Mouse (Mus musculus): ENCODE data around the gene Adgre5. TPM values are rescaled to one million over a fixed set of nuclear protein-coding genes. Genes with fewer than 3 reads are reported as not detected.

Gene Adgre5
- polyA plus RNA-seq, 1 experiment from 2014 or later, result 35.4 TPM

DNA sequence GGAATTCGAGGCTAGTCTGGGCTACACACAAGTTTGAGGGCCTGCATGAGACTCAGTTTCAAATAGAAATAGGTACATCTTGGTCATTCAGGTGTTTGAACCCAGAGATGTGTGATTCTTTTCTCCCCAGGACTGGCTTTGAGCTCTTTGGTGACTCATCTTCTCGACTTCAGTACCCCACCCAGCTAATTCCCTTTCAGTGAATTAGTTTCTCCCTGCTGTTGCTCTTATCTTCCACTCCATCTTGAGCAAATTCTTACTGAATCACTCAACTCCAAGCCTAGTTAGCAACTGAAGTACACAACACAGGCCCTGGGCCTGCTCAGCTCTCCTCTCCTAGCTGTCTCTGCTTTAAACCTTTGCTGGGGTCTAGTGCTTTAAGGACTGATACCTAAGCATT, 24.6 kb downstream of the Adgre5 start:
- H3K4me2 ChIP-seq, result peak overlapping the region; percentile 82
- 68% methylated on average over 2 of the region's 2 CpGs for WGBS
- peak overlapping the region; percentile 96 for H3K4me3 ChIP-seq (replicated peaks)

DNA sequence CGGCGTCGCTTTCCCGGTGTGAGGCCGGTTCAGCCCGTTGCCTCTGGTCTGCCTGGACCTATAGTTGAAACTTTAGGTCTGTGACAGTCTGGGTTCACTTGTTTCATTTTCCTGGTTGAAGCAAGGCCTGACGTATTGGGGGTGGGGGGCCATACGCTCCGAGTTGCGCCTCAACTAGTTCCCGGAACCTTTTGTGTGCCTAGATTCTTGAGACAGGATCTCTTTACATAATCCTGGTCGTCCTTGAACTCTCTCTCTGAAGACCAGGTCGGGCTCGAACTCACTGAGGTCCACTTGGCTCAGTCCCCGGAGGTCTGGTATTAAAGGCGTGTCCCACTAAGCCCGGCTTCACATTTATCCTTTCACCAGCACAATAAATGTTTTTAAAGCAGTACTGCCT, 25.4 kb downstream of the Adgre5 start:
- Histone ChIP-seq H3K9me3 (replicated peaks) (no peaks in the 10 kb centered on the region), H3K4me3 (replicated peaks) (peak overlapping the region; percentile 96), H3K4me2 (peak overlapping the region; percentile 82), H3K9ac (peak overlapping the region; percentile 87), H3K27me3 (no peaks in the 10 kb centered on the region), H3K4me1 (peaks cover 20% of the 10 kb centered on the region), H3K27ac (peak overlapping the region; percentile 96), H3K36me3 (peaks cover 21% of the 10 kb centered on the region)
- 1% methylated on average over 17 of the region's 17 CpGs for WGBS
- no peak for ATAC-seq (replicated peaks; ENCODE audit: low FRiP score)

More for the DNA sequence above, 24.6 kb downstream of the Adgre5 start:
- peaks cover 29% of the 10 kb centered on the region for H3K36me3 ChIP-seq
- H3K9me3 ChIP-seq (replicated peaks), result no peaks in the 10 kb centered on the region
- H3K9ac ChIP-seq, result 0 out of 2 replicates have a peak overlapping the region, but pooled peaks have one; percentile 21
- H3K27me3 ChIP-seq, result no peaks in the 10 kb centered on the region
- H3K4me1 ChIP-seq, result peaks cover 20% of the 10 kb centered on the region
- no peak for ATAC-seq (replicated peaks; ENCODE audit: low FRiP score)
- H3K27ac ChIP-seq, result no peak overlapping the region

DNA sequence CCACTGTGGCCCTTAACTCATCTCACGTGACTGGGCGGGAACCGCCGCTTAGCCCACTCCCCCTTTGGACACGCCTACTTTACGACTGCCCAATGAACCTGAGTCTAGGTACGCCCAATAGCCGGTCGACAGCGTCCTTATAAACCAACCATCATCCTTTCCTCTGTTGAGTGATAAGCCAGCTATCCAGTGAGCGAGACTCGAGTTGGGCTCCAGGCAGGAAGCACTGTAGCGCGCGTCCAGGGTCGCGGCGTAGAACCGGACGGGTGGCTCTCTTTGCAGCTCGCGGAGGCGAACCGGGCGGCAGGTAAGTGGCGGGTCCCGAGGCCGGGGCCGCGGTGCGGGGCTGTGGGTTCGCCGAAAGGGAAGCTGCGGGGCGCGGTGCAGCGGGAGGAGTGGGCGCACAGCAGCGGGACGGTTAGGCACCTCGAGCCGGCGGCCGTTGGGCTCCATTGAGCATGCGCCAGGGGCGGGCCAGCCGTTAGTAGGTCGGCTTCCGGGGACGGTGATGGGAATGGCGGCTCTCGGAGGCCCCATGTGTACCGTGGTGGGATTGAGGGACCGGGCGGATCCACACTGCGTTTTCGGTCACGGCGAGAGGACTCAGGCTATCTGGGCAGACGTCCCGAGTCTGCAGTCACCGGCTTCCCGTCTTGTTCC, 26.0 kb downstream of the Adgre5 start, which contains the start of gene Ddx39:
Gene Ddx39 (plus strand): TSS at position 147 of the 660 bp plus-strand sequence.
- H3K9me3 ChIP-seq (replicated peaks), result no peaks in the 10 kb centered on the region
- peak within 1 kb of the TSS; percentile 96 for H3K4me3 ChIP-seq (replicated peaks)
- ATAC-seq (replicated peaks; ENCODE audit: low FRiP score), result peak; percentile 100
- peak within 1 kb of the TSS; percentile 82 for H3K4me2 ChIP-seq
- H3K27me3 ChIP-seq, result no peaks in the 10 kb centered on the region
- peak within 1 kb of the TSS; percentile 87 for H3K9ac ChIP-seq
- WGBS, result under 1% methylated on average over 63 of the region's 63 CpGs
- H3K27ac ChIP-seq, result peak within 1 kb of the TSS; percentile 96
- peaks cover 15% of the 10 kb centered on the region for H3K36me3 ChIP-seq
- peaks cover 20% of the 10 kb centered on the region for H3K4me1 ChIP-seq

DNA sequence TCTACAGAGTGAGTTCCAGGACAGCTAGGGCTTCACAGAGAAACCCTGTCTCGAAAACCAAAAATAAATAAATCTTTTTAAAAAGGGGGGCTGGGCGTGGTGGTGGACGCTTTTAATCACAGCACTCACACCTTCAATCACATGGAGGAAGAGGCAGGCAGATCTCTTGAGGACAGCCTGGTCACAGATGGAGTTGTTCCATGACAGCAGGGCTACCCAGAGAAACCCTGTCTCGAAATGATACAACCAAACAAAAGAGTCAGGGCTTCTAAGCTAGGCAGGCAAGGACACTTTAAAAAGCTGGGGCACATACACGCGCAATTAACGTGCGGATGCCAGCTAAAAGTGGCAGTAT, 26.5 kb downstream of the Adgre5 start:
- peaks cover 20% of the 10 kb centered on the region for H3K4me1 ChIP-seq
- 17% methylated on average over 8 of the region's 8 CpGs for WGBS
- no peak for ATAC-seq (replicated peaks; ENCODE audit: low FRiP score)
- peaks cover 9% of the 10 kb centered on the region for H3K36me3 ChIP-seq
- H3K4me2 ChIP-seq, result peak overlapping the region; percentile 82
- H3K4me3 ChIP-seq (replicated peaks), result peak overlapping the region; percentile 96
- H3K27me3 ChIP-seq, result no peaks in the 10 kb centered on the region
- H3K9ac ChIP-seq, result 0 out of 2 replicates have a peak overlapping the region, but pooled peaks have one; percentile 26
- peak overlapping the region; percentile 67; the same call in 1 of the 2 replicates for H3K27ac ChIP-seq
- H3K9me3 ChIP-seq (replicated peaks), result no peaks in the 10 kb centered on the region

DNA sequence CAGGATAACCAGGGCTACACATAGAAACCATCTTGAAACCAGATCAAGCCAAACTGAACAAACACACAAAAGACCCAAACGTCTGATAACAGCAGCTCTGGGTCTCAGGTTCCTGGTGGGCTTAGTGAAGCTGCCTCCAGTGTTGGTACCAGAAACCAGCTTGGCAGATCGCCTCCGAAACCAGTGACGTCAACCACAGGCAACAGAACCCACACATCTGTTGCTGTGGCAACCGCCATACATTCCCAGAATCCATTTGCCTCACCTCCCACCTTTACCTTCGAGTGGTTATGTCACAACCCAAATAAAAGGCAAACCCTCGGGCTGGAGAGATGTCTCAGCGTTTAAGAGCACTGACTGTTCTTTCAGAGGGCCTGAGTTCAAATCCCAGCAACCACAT, 33.6 kb downstream of the Adgre5 start:
- 79% methylated on average over 8 of the region's 8 CpGs for WGBS
- no peak for ATAC-seq (replicated peaks; ENCODE audit: low FRiP score)
- H3K4me1 ChIP-seq, result no peaks in the 10 kb centered on the region

DNA sequence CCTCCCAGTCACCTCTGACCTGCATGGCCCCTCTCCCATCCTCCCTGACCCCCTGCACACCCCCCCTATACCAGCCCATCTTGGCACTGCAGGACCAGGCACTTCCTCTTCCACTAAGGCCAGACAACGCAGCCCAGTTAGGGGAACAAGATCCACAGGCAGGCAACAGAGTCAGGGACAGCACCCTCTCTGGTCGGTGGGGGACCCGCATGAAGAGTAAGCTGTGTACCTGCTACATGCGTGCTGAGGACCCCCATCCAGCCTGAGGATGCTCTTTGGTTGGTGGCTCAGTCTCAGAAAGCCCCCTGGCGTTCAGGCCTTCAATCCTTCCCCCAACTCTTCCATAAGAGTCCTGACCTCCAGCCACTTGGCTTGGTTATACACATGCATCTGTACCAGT, 34.7 kb downstream of the Adgre5 start:
- H3K27ac ChIP-seq, result no peak overlapping the region
- H3K4me3 ChIP-seq (replicated peaks), result no peak overlapping the region
- no peaks in the 10 kb centered on the region for H3K36me3 ChIP-seq
- H3K9ac ChIP-seq, result no peak overlapping the region
- no peaks in the 10 kb centered on the region for H3K4me1 ChIP-seq
- no peaks in the 10 kb centered on the region for H3K9me3 ChIP-seq (replicated peaks)
- H3K4me2 ChIP-seq, result no peak overlapping the region
- WGBS, result 62% methylated on average over 5 of the region's 5 CpGs
- ATAC-seq (replicated peaks; ENCODE audit: low FRiP score), result no peak
- no peaks in the 10 kb centered on the region for H3K27me3 ChIP-seq

More for the DNA sequence above, 33.6 kb downstream of the Adgre5 start:
- Histone ChIP-seq H3K36me3 (no peaks in the 10 kb centered on the region), H3K27me3 (no peaks in the 10 kb centered on the region), H3K27ac (no peak overlapping the region), H3K9me3 (replicated peaks) (no peaks in the 10 kb centered on the region), H3K4me2 (no peak overlapping the region), H3K9ac (no peak overlapping the region), H3K4me3 (replicated peaks) (no peak overlapping the region)

DNA sequence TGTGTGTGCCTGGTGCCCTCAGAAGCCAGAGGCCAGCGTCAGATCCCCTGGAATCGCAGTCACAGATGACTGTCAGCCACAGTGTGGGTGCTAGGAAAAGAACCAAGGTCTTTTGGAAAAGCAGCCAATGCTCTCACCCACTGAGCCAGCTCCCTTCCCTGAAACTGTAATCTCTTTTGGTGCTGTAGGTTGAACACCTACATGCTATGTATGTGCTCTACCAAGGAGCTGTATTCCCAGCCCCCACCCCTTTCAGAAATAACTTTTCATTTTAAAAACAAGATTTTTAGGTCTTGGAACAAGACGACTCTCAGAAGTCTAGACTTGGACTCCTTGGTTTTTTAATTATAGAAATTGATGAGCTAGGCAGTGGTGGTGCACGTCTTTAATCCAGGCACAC, 37.7 kb downstream of the Adgre5 start:
- ATAC-seq (replicated peaks; ENCODE audit: low FRiP score), result no peak
- Histone ChIP-seq H3K4me1 (peaks cover 18% of the 10 kb centered on the region), H3K9ac (no peak overlapping the region), H3K4me3 (replicated peaks) (no peak overlapping the region), H3K27ac (no peak overlapping the region), H3K27me3 (no peaks in the 10 kb centered on the region), H3K9me3 (replicated peaks) (no peaks in the 10 kb centered on the region), H3K4me2 (no peak overlapping the region), H3K36me3 (no peaks in the 10 kb centered on the region)
- WGBS, result 86% methylated on average over 4 of the region's 4 CpGs

DNA sequence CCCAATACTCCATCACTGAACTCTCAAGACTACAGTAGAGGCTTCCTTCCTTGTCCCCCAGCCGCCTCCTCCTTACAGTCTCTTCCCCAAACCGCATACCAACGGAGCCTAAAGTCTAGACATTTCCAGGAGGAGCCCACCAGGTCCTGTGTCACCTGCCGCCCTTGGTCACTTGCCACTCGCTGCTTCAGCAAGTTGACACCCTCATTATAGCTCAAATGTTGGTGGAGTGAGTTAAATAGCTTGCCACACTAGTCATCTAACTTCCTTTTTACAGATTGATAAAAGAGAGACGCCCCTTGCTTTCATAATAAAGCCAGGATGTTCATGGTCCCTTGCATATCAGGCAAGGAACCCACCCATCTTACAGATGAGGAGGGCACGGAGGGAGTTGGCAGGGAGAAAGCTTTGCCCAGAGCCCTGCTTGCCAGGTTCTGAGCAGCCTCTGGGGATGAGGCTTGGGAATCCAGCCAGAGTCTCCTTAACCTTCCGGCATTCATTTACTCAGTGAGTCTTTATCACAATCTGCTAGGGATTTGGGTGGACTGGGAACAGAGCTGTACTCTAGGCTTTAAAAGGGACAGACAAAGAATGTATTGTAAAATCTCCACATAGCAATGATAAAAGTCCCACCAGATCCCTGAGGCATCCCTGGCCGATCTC, 40.6 kb downstream of the Adgre5 start:
- 76% methylated on average over 9 of the region's 9 CpGs for WGBS

DNA sequence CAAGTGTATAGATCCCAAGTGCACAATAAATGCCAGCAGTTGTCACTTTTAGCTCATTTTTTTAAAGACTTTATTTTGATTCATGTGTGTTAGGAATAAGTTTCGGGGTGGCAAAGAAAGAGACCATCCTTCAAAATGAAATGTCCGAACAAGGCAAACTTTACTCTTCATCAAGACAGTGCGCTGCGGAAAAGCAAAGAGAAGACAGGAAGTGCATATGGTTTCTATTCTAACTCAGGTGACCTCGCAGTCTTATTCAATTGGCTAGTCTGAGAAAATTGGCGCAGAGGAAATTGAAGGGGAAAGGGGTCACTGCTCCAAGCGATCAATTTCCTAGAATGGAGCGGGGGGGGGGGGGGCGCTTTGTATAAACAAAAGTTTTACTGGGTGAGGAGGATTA, 41.6 kb downstream of the Adgre5 start:
- H3K27ac ChIP-seq, result peak overlapping the region; percentile 89
- H3K9ac ChIP-seq, result peak overlapping the region; percentile 86
- peaks cover 56% of the 10 kb centered on the region for H3K4me1 ChIP-seq
- H3K4me2 ChIP-seq, result peak overlapping the region; percentile 76
- peak overlapping the region; percentile 74 for H3K4me3 ChIP-seq (replicated peaks)
- H3K9me3 ChIP-seq (replicated peaks), result no peaks in the 10 kb centered on the region
- H3K36me3 ChIP-seq, result no peaks in the 10 kb centered on the region
- ATAC-seq (replicated peaks; ENCODE audit: low FRiP score), result no peak
- H3K27me3 ChIP-seq, result no peaks in the 10 kb centered on the region
- WGBS, result 10% methylated on average over 9 of the region's 9 CpGs

More for the DNA sequence above, 40.6 kb downstream of the Adgre5 start:
- Histone ChIP-seq H3K4me1 (peaks cover 46% of the 10 kb centered on the region), H3K9ac (no peak overlapping the region), H3K9me3 (replicated peaks) (no peaks in the 10 kb centered on the region), H3K4me2 (peak overlapping the region; percentile 76; the same call in 1 of the 2 replicates), H3K4me3 (replicated peaks) (no peak overlapping the region), H3K27me3 (no peaks in the 10 kb centered on the region), H3K36me3 (no peaks in the 10 kb centered on the region), H3K27ac (peak overlapping the region; percentile 32; the same call in 1 of the 2 replicates)
- ATAC-seq (replicated peaks; ENCODE audit: low FRiP score), result no peak

DNA sequence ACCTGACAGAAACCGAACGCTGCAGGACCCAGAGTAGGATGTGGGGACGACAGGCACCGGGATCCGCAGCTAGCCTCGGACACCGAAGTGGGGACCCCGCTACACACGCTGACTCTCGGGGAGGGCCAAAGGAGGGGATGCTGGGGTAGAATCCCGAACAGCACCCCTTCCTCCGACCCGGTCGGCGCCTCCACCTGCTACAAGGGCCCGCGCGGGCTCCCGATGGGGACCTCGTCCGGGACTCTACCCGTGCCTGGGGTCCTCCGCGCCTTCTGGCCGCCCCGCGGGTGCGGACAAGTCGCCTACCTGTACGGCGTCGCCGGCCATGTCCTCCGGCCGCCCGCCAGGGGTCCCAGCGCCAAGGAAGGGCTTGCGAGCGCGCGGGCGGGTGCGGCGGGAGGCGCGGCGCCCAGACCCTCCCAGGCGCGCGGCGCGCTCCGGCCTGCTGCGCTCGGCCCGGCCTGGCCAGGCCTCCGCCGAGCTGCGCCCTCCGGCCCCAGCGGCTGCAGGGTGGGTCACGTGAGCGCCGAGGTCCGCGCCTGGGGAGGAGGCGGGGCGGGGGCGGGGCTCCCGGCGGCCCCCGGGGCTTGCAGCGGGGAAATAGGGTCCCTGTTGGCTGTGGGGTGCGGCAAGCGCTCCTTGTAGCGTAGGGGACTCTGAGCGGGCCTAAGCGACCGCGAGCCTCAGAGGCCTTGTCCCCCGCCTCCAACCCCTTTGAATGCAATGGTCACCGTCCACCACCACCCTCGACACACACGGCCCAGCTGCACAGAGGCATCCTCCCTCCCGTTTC, 42.3 kb downstream of the Adgre5 start, which contains the start of gene Pkn1:
Gene Pkn1 (minus strand): TSS at position 519 of the 793 bp plus-strand sequence.
- Histone ChIP-seq H3K36me3 (no peaks in the 10 kb centered on the region), H3K27me3 (no peaks in the 10 kb centered on the region), H3K27ac (peak within 1 kb of the TSS; percentile 89), H3K4me2 (peak within 1 kb of the TSS; percentile 76), H3K9ac (peak within 1 kb of the TSS; percentile 86), H3K4me3 (replicated peaks) (peak within 1 kb of the TSS; percentile 74), H3K4me1 (peaks cover 63% of the 10 kb centered on the region), H3K9me3 (replicated peaks) (no peaks in the 10 kb centered on the region)
- WGBS, result under 1% methylated on average over 84 of the region's 85 CpGs
- peak; percentile 93 for ATAC-seq (replicated peaks; ENCODE audit: low FRiP score)

DNA sequence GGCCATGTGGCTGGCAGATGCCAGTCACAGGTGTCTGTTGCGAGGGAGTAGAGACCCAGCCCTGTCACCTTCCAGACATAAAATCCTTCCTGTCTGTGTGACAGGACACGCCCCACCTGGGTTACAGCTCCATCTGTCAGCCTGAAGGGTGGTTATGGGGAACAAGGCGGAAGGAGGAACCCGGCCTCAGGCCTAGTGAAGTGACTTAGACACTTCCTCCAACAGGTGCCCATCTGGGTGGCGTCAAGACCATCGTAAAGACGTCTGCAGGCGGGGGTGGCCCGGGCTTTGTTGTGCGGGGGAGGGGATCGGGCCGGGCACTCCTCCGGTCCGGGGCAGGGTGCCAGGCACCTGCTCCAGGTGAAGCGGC, 42.9 kb downstream of the Adgre5 start:
- H3K9ac ChIP-seq, result peak overlapping the region; percentile 86
- H3K4me3 ChIP-seq (replicated peaks), result peak overlapping the region; percentile 74
- ATAC-seq (replicated peaks; ENCODE audit: low FRiP score), result peak; percentile 27
- WGBS, result 1% methylated on average over 15 of the region's 15 CpGs
- H3K27me3 ChIP-seq, result no peaks in the 10 kb centered on the region
- no peaks in the 10 kb centered on the region for H3K36me3 ChIP-seq
- H3K4me1 ChIP-seq, result peaks cover 66% of the 10 kb centered on the region
- peak overlapping the region; percentile 76 for H3K4me2 ChIP-seq
- no peaks in the 10 kb centered on the region for H3K9me3 ChIP-seq (replicated peaks)
- H3K27ac ChIP-seq, result peak overlapping the region; percentile 89
